Mouse (Mus musculus): ENCODE results near the gene Sult1d1.
"Not testable (repeated sequence)": the region's sequence is repeated elsewhere in the genome, so short reads cannot be mapped to it uniquely, and the experiment has no call there.

Sult1d1 gene

GRCm38 (mm10) chr5:87568845-87569244, at the start of gene Sult1d1:
Sult1d1 (minus strand) TSS chr5:87569027.
- no peak for DNase-seq (ENCODE audit: low spot score)

- DNase-seq (ENCODE audit: low spot score): no peak
Measured at GRCm38 (mm10) chr5:87615128-87615390, 46.2 kb upstream of the Sult1d1 start.

DNA sequence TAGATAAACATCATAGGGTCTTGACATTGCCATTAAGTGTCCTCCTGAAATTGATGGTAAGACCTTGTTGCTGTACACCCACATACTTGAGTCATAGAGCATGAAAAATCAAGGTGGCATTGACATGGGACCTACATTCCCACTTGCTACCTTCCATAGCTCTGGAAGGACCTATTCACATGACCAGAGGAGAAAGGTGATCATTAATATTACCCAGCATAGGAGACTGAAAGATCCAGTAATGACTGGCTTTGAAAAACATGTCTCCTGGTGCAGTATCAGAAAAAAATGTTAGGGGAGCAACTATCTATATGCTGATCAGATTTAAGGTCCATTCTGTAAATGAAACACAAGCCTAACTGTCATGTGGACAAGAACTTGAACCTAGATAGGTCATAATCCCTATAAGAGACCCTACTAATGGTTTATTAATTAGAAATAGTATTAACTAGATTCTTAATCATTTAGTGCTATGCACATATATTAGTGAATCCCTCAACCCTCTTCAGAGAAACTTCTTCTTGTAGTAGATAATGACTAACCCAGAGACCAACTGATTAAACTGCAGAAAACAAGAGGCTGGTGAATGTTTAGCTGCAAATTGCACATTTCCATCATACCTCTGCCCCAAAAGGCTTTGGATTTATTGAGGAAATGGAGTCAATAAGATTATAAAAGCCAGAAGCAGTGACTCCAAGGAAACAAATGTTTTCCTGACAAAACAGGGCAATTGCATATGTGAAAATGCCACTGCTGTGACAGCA, 45.7 kb upstream of the Sult1d1 start:
- DNase-seq (ENCODE audit: low spot score): no peak

- DNase-seq (ENCODE audit: low spot score): no peak
Measured at GRCm38 (mm10) chr5:87601018-87601417, 32.2 kb upstream of the Sult1d1 start.

GRCm38 (mm10) chr5:87597891-87598290, 29.1 kb upstream of the Sult1d1 start:
- DNase-seq (ENCODE audit: low spot score): no peak

- no peak for DNase-seq (ENCODE audit: low spot score)
Measured at GRCm38 (mm10) chr5:87591494-87591893, 22.7 kb upstream of the Sult1d1 start, which contains the start of gene Sult1e1. Sult1e1 (minus strand) TSS chr5:87591594.

- no peak for DNase-seq (ENCODE audit: low spot score)
Measured at GRCm38 (mm10) chr5:87589916-87590315, 21.1 kb upstream of the Sult1d1 start.

GRCm38 (mm10) chr5:87580389-87580788, 11.6 kb upstream of the Sult1d1 start:
- DNase-seq (ENCODE audit: low spot score): no peak

- DNase-seq (ENCODE audit: low spot score): no peak
Measured at GRCm38 (mm10) chr5:87574174-87574573, 5.3 kb upstream of the Sult1d1 start.

DNA sequence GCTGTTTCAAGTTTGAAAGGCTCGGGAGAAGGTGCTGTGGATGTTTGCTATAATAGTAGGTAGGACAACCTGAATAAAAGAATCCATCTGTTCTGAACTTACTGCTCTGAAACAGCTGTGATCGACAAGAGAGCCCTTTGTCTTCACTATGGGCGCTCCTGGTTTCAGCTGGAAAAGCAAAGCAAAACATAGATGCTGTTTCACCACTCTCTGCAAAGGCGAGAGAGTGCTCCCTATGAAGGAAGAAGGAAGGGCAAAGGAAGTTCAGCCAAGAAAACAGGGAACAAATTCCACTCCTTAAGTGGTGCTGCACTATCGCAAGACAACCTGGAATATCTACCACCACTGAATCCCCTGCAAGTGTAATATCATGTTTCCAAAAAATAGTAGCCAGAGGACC, 4.7 kb upstream of the Sult1d1 start:
- DNase-seq (ENCODE audit: low spot score): peak; percentile 3

GRCm38 (mm10) chr5:87572781-87573180, 4.0 kb upstream of the Sult1d1 start:
- no peak for DNase-seq (ENCODE audit: low spot score)

DNA sequence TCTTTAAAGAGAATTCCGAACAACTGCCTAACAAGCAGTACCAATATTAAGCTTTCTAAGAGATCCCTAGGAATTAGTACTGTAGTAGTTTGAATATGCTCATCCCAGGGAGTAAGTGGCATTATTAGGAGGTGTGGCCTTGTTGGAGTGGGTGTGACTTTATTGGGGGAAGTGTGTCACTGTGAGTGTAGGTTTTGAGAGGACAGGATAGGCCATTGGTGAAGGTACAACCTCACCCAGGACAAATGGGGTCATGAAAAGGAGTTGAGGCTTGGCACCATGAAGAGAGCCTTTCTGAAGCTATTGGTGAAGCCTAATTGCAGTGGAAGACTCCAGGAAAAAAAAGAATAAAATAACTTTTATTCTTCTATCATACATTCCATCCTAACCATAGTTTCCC, 1.5 kb downstream of the Sult1d1 start:
- DNase-seq (ENCODE audit: low spot score): no peak

DNA sequence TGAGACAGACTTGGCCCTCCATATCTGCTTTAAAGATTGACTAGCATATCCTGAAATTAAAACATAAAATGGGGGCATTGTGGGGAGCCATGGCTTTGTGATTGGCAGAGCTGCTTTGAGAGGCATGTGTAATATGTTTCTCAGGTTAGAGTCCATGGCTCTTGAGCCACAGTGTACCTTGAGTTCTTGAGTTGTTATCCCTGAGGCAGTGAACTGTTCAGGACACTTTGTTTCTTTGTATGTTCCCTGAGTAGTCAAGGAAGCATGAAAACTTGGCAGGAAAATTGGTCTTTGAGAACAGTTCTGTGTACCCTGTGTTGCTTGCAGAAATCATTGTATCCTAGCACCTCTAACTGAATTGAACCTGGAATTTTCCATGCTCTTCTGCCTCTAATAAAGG, 5.9 kb downstream of the Sult1d1 start:
- peak; percentile 2 for DNase-seq (ENCODE audit: low spot score)

DNA sequence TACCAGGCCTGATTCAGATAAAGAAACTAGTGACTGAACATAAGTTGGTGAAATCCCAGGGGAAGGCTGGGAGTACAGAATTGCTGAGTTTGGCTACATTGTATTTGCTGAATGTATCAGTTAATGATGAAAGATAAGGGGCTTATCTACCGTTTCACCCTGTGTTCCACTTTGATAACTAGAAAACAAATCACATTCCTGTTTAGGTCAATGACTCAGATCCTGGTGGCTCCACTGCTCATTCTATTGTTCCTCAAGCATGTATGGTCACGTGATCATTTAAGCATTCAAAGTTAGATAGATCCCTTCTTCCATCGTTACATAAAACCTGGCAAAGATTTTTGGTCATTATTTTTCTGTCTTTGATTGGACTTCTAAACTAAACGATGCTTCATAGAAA, 6.3 kb downstream of the Sult1d1 start:
- no peak for DNase-seq (ENCODE audit: low spot score)

GRCm38 (mm10) chr5:87560145-87560544, 8.7 kb downstream of the Sult1d1 start:
- DNase-seq (ENCODE audit: low spot score): no peak

GRCm38 (mm10) chr5:87550935-87551334, 17.9 kb downstream of the Sult1d1 start:
- DNase-seq (ENCODE audit: low spot score): no peak

GRCm38 (mm10) chr5:87538111-87538510, 30.7 kb downstream of the Sult1d1 start, which contains the start of gene Sult1b1:
Sult1b1 (minus strand) TSS chr5:87538195.
- no peak for DNase-seq (ENCODE audit: low spot score)

DNA sequence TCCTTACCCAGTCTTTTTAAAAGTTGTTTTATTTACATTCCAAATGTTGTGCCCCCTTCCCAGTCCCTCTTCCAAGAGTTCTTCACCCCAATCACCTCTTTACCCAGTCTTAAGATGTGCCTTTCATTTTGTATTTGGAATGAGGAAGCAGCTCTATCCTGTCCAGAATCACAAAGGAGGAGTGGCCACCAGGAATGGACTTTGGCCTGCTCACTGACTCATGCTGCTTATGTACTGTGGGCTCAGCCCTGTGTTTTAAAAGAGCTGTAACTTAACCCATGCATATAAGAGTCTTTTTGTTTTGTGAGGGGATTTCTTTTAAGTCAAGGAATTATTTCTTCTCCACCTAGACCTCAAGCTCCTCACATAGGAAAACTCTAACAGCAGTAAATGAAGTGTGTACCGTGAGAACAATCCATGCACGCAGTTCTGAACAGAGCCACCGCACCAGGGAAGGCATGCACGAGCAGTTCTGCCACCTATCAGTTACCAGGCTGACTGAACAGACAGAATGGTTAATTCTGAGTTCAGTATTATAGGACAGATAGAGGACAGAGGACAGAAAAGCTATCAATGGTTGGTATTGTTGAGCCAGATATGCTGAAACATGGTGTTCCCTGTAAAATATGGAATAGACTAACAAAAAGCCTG, 32.7 kb downstream of the Sult1d1 start:
- DNase-seq (ENCODE audit: low spot score): no peak

DNA sequence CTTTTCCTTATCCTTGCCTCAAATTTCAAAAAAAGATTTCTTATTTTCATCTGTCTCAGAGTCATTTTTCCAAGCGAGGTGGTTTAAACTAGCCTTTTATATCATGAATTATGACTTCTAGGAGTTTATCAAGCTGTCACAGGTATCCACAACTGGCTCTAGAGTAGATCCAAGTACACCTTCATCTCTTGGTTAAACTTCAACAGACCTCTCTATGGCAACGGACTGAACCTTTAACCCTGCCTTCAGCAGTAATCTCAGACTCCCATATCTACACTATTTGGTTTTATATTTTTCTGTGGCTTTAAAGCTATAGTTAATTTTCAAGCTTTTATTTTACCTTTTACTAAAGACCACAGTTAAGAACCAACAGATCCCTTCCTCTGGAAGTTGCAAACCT, 36.5 kb downstream of the Sult1d1 start:
- DNase-seq (ENCODE audit: low spot score): no peak

- DNase-seq (ENCODE audit: low spot score): not testable (repeated sequence)
Measured at GRCm38 (mm10) chr5:87523561-87523960, 45.3 kb downstream of the Sult1d1 start.

DNA sequence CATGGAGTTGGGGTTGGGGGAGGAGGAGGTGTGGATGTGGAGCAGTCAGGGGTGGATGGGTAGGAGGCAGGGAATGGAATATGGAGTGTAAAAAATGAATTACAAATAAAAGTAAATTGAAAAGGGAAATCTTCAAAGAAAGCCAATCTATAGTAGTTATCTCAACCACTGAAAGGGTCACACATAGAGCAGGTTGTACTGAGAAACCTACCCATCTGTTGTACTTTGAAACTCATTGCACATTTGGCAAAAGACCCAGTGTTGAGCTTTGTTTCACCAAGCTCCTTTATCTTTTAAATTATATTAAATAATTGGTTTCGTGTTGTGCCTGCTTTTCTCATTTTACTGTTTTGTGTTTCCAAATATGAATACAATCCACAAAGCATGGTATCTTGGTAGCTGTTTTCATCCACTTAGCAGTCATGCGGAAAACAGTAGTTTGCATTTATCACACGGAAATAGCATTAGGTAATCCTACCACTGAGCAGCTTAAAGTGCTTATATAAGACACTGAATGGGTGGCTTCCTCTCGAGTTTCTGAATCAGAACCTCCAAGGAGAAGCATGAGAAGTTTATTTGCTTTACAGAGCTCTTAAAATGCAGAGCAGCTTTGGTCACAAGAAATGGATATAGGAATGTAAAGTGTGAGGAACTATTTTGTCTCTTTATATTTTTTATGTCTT, 62.9 kb downstream of the Sult1d1 start:
- DNase-seq (ENCODE audit: low spot score): no peak

Measured in lung, postnatal 25 days (tissue).